In genomic region chr4:147868450-147869031, GRCm38 (mm10) we compare ENCODE assay signal across 8 mouse cellular contexts. TPM values are rescaled to one million over a fixed set of nuclear protein-coding genes. Genes with fewer than 3 reads are reported as not detected.
A peak's percentile ranks its signal among the peaks of the same experiment; 100 is the strongest.
DNase-seq lines count a peak whose midpoint lies in the region; ATAC-seq lines count a peak whose summit lies in the region.

Gene Miip (minus strand): TSS chr4:147868816.
Gene Fv1 (plus strand): TSS chr4:147868979.

- peak; percentile 97 for ATAC-seq in hindbrain, embryonic 16.5 days

- peaks cover 55% of the 10 kb centered on the region for H3K79me2 ChIP-seq in macrophage (ENCODE audit: inconsistent target)

- H3K4me1 ChIP-seq in hindbrain, embryonic 16.5 days (ENCODE audit: control insufficient read depth, insufficient read depth, low read depth, low read length): peaks cover 20% of the 10 kb centered on the region

- H3K27ac ChIP-seq in hindbrain, embryonic 16.5 days (ENCODE audit: low read depth, low read length): peak within 1 kb of the TSS; percentile 86
- peak within 1 kb of the TSS; percentile 65 for H3K27ac ChIP-seq in macrophage

- peak within 1 kb of the TSS; percentile 82 for H3K9ac ChIP-seq in hindbrain, embryonic 16.5 days (ENCODE audit: low read depth, low read length)

- peak within 1 kb of the TSS; percentile 80 for H3K4me3 ChIP-seq in hindbrain, embryonic 16.5 days (ENCODE audit: low read length)
- H3K4me3 ChIP-seq in macrophage (ENCODE audit: inconsistent target): peak within 1 kb of the TSS; percentile 90

- WGBS in hindbrain, embryonic 16.5 days: 0% methylated on average over 30 of the region's 30 CpGs
- 0% methylated on average over 30 of the region's 30 CpGs for WGBS in macrophage (ENCODE audit: missing documents)

- H3K9me3 ChIP-seq in hindbrain, embryonic 16.5 days (ENCODE audit: control insufficient read depth, low read length): no peaks in the 10 kb centered on the region

- H3K36me3 ChIP-seq in hindbrain, embryonic 16.5 days (ENCODE audit: control insufficient read depth, insufficient read depth, low read length): peaks cover 20% of the 10 kb centered on the region; the same call in 1 of the 2 replicates
- peaks cover 9% of the 10 kb centered on the region; the same call in 1 of the 2 replicates for H3K36me3 ChIP-seq in macrophage (ENCODE audit: inconsistent target)

- peak; percentile 93 for DNase-seq in WW6 (ENCODE audit: low read depth, low spot score)
- DNase-seq in cerebellum, postnatal 4 days (ENCODE audit: low spot score in 2 of 2): peak; percentile 78 to 89
- peak; percentile 95 for DNase-seq in gastrocnemius, adult 18-20 months (ENCODE audit: low spot score)
- DNase-seq in left cerebral cortex, adult 18-20 months (ENCODE audit: low spot score in 2 of 2): peak; percentile 89 to 96
- peak; percentile 98 for DNase-seq in right cerebral cortex, adult 18-20 months
- peak; percentile 56 for DNase-seq in urinary bladder, postnatal 10 days (ENCODE audit: low spot score)

- peak within 1 kb of the TSS; percentile 66 for H3K4me2 ChIP-seq in hindbrain, embryonic 16.5 days (ENCODE audit: low read length)

- no peaks in the 10 kb centered on the region for H3K27me3 ChIP-seq in hindbrain, embryonic 16.5 days (replicated peaks; ENCODE audit: control insufficient read depth, insufficient read depth, low read length)

RNA-seq across cellular contexts. Expression of gene Miip, which starts in this region (rescaled TPM):
- total RNA-seq in gastrocnemius, adult 18-20 months (2021): 1 to 10 TPM; 4.5 to 6.1 TPM
- polyA plus RNA-seq in hindbrain, embryonic 16.5 days (2015; fragmentation: Nextera tagmentation; extraction: Ambion mirVana): 37.6 and 38.7 TPM in 2 replicates
- total RNA-seq in left cerebral cortex, adult 18-20 months (2021): 10 to 100 TPM; 15.1 to 15.5 TPM
- total RNA-seq in macrophage (2018; cell fraction: chromatin; rRNA removed): 100 to 1,000 TPM in 2 of 26 experiments, 10 to 100 TPM in 24; 27.6 to 111 (median 54.3) TPM
- 10 to 100 TPM in 8 of 26 experiments, 1 to 10 TPM in 18; 6.3 to 14.5 (median 8.8) TPM for total RNA-seq in macrophage (2018; cell fraction: cytosol; rRNA removed)
- 10 to 100 TPM; 11.4 to 91.0 (median 42.0) TPM for total RNA-seq in macrophage (2018; cell fraction: nucleus; rRNA removed)
- 6.2 to 15.8 TPM (median 11.0 TPM) in 3 replicates for polyA plus RNA-seq in macrophage (2018)

RNA-seq across cellular contexts. Expression of gene Fv1, which starts in this region (rescaled TPM):
- 1 to 10 TPM; 5.5 to 7.0 TPM for total RNA-seq in gastrocnemius, adult 18-20 months (2021)
- polyA plus RNA-seq in hindbrain, embryonic 16.5 days (2015; fragmentation: Nextera tagmentation; extraction: Ambion mirVana): 8.4 and 11.5 TPM in 2 replicates
- 10 to 100 TPM; 13.0 to 13.1 TPM for total RNA-seq in left cerebral cortex, adult 18-20 months (2021)
- 10 to 100 TPM in 3 of 26 experiments, 1 to 10 TPM in 23; 1.7 to 15.4 (median 5.0) TPM for total RNA-seq in macrophage (2018; cell fraction: chromatin; rRNA removed)
- 1 to 10 TPM in 10 of 26 experiments, under 1 TPM in 16; 0.29 to 1.6 (median 0.75) TPM for total RNA-seq in macrophage (2018; cell fraction: cytosol; rRNA removed)
- 10 to 100 TPM in 1 of 26 experiments, 1 to 10 TPM in 23, under 1 TPM in 2; 0.83 to 13.1 (median 3.4) TPM for total RNA-seq in macrophage (2018; cell fraction: nucleus; rRNA removed)
- 0.62 to 2.3 TPM (median 0.75 TPM) in 3 replicates for polyA plus RNA-seq in macrophage (2018)

Comparison
In these comparisons a context has a peak if more than half of its experiments do, and no peak if none do; other contexts are left out.
1. Peak in every context shown above with its lines: DNase-seq, ATAC-seq, H3K4me3 ChIP-seq and H3K27ac ChIP-seq.